Comparison of ENCODE assay signal across 24 mouse cellular contexts in the genomic region with DNA sequence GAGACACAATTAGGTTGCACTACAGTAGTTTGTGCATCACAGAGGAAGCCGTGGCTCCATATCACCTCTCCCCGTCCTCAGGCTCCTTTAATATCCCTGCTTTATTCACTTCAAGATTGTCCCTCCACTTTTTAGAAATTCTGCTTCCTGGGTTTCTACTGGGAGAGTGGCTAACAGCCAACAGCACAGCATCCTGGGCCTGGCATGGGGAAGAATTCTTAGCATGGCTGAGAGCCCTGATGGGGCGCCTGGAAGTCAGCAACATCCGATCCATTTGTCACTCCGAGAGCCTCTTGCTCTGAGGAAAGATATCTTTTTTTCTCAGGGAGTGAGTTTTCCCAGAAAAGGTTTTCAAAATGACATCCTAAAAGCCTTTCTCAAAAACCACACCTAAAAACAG.
DNase-seq lines count a peak whose midpoint lies in the region; ATAC-seq and TF ChIP-seq lines count a peak whose summit lies in the region.
"Had no signal": no experiment of that assay in that cellular context is flagged by ENCODE, and none has a peak within 500 bp of the region (broad histone marks: within the 10 kb centered on the region; RNA-seq: fewer than 3 reads in every experiment).

No protein-coding gene starts in this region.

- no peak for DNase-seq in cerebellum, adult 9-10 months
- DNase-seq in cerebellum, postnatal 14 days = peak; percentile 15 to 50
- DNase-seq in cerebellum, adult 8-10 months = no peak
- DNase-seq in hindbrain, postnatal 0 days (ENCODE audit: low spot score) = peak; percentile 13
- peak; percentile 3 for DNase-seq in kidney, postnatal 14 days
- no peak for DNase-seq in kidney, postnatal 25 days
- DNase-seq: adrenal gland, adult 8-10 months; adrenal gland, postnatal 14 days; adrenal gland, postnatal 36 days; B cell, adult 2 months; cerebellum, adult 18-20 months; cerebellum, adult 9-11 months; forebrain, postnatal 0 days had no signal

- H3K9me3 ChIP-seq in hindbrain, postnatal 0 days (ENCODE audit: low read length) = no peaks in the 10 kb centered on the region
- H3K9me3 ChIP-seq in hindbrain, embryonic 13.5 days = no peaks in the 10 kb centered on the region
- H3K9me3 ChIP-seq: embryonic facial prominence, embryonic 10.5 days; embryonic facial prominence, embryonic 12.5 days; forebrain, embryonic 13.5 days; forebrain, embryonic 15.5 days had no signal

- no peak for TF ChIP-seq CTCF in hindbrain, postnatal 0 days (IDR thresholded peaks at IDR 0.05; ENCODE audit: low read depth)

- H3K27ac ChIP-seq in hindbrain, postnatal 0 days = no peak overlapping the region
- H3K27ac ChIP-seq in hindbrain, embryonic 13.5 days = no peak overlapping the region
- H3K27ac ChIP-seq: embryonic facial prominence, embryonic 10.5 days; embryonic facial prominence, embryonic 12.5 days; forebrain, embryonic 13.5 days; forebrain, embryonic 15.5 days had no signal

- H3K27me3 ChIP-seq in hindbrain, postnatal 0 days (ENCODE audit: insufficient read depth, low read length) = no peaks in the 10 kb centered on the region
- H3K27me3 ChIP-seq in hindbrain, embryonic 13.5 days = no peaks in the 10 kb centered on the region
- H3K27me3 ChIP-seq: CH12.LX; embryonic facial prominence, embryonic 12.5 days; forebrain, embryonic 13.5 days; forebrain, embryonic 15.5 days; Patski had no signal

- H3K36me3 ChIP-seq in hindbrain, postnatal 0 days (ENCODE audit: insufficient read depth, low read length) = no peaks in the 10 kb centered on the region
- H3K36me3 ChIP-seq in hindbrain, embryonic 13.5 days = no peaks in the 10 kb centered on the region
- H3K36me3 ChIP-seq: embryonic facial prominence, embryonic 10.5 days; embryonic facial prominence, embryonic 12.5 days; forebrain, embryonic 15.5 days; G1E had no signal

- no peak overlapping the region for H3K4me3 ChIP-seq in hindbrain, postnatal 0 days (ENCODE audit: low read length)
- H3K4me3 ChIP-seq in hindbrain, embryonic 13.5 days = no peak overlapping the region
- H3K4me3 ChIP-seq: embryonic facial prominence, embryonic 10.5 days; embryonic facial prominence, embryonic 12.5 days; forebrain, embryonic 13.5 days; forebrain, embryonic 15.5 days had no signal

- no peak overlapping the region for H3K4me2 ChIP-seq in hindbrain, postnatal 0 days (ENCODE audit: low read depth, low read length)
- no peak overlapping the region for H3K4me2 ChIP-seq in hindbrain, embryonic 13.5 days
- H3K4me2 ChIP-seq: embryonic facial prominence, embryonic 12.5 days; forebrain, embryonic 13.5 days; forebrain, embryonic 15.5 days had no signal

- WGBS in hindbrain, postnatal 0 days = 62% methylated on average over 5 of the region's 5 CpGs
- 86% methylated on average over 5 of the region's 5 CpGs for WGBS in hindbrain, embryonic 13.5 days

- no peaks in the 10 kb centered on the region for H3K4me1 ChIP-seq in hindbrain, postnatal 0 days (ENCODE audit: insufficient read depth, low read length)
- peaks cover 6% of the 10 kb centered on the region for H3K4me1 ChIP-seq in hindbrain, embryonic 13.5 days (replicated peaks)
- H3K4me1 ChIP-seq: embryonic facial prominence, embryonic 12.5 days; forebrain, embryonic 13.5 days had no signal

- H3K9ac ChIP-seq in hindbrain, postnatal 0 days (replicated peaks; ENCODE audit: low read length) = no peak overlapping the region
- no peak overlapping the region for H3K9ac ChIP-seq in hindbrain, embryonic 13.5 days
- H3K9ac ChIP-seq: embryonic facial prominence, embryonic 12.5 days; forebrain, embryonic 13.5 days; forebrain, embryonic 15.5 days; forebrain, postnatal 0 days had no signal

- peak; percentile 49; the same call in 1 of the 2 replicates for ATAC-seq in cerebellum, adult (ENCODE audit: insufficient number of reproducible peaks, low FRiP score, low TSS enrichment)
- ATAC-seq in hindbrain, postnatal 0 days = no peak
- no peak for ATAC-seq in hindbrain, embryonic 13.5 days (ENCODE audit: low FRiP score)
- ATAC-seq: activated CD4-positive, CD25-positive, alpha-beta regulatory T cell, adult 4 months; CD4-positive, CD25-positive, alpha-beta regulatory T cell, adult 4 months; forebrain, embryonic 13.5 days; forebrain, embryonic 15.5 days; forebrain, postnatal 0 days; Patski had no signal

Comparison
In these comparisons a context has a peak if more than half of its experiments do, and no peak if none do; other contexts are left out.
1. DNase-seq: peak in cerebellum, postnatal 14 days (2 of 2), hindbrain, postnatal 0 days (single experiment) and kidney, postnatal 14 days (single experiment); none in cerebellum, adult 9-10 months (single experiment), cerebellum, adult 8-10 months (single experiment) and kidney, postnatal 25 days (0 of 2).